Mouse (Mus musculus): ENCODE measurements around the gene Ifitm2.

The Ifitm2 gene

DNA sequence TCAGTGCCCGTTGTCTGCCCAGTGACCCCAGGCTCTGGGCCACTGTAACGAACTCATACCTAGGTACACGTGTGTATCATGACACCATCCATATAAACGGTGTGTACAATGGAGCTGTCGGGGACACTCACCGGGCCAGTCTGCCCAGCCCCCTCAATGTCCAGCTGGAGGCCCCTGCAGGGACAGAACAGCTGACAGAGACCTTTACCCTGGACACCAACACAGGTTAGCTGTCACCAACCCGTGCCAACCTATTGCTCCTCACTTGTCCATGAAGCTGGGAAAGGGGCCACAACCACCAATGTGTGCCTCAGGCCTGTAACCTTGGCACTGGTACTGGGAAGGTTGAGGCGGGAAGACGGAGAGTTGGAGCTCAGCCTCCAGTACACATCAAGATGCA lies 13.4 kb downstream of the Ifitm2 start:
- no peak for DNase-seq

DNA sequence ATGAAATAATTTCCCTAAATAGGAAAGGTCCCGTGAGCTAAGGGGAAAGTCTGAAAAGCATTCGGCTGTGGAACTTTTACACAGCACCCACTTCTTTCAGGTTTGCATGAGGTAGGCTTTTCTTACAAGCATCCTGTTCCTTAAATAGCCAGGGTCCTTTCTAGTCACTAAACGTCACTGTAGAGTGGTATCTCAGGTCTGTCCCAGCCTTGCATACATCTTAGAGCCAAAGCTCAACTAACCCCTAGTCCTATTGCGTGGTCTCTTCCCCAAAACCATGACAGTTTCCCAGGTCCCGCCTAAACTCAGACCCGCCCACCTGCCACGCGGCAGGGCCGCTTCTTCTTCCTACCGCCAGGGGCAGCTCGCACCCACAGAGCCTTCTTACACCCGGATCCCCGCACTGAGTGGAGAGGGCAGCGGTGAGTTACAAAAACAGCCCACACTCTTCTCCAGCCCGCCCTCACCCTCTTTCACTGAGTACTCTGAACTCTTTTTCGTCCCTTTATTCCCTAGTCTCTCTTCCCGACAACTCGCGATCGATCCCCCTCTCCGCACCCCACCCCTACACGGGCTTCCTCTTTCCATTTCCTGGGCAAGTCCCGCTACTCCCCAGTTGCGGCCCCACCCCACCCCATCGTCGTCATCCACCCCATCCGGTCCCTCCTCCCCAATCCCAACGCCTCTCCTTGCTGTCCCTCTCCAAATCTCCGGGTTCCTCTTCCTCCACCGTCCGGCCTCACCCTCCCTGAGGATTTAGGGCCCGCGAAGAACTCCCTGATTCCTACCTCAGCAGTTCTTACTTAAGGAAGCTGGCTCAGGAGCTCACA lies 14.3 kb downstream of the Ifitm2 start, which contains the start of gene Pgghg:
Pgghg (plus strand) TSS at position 170 of the 830 bp plus-strand sequence.
- peak; percentile 56 to 58 for DNase-seq

DNA sequence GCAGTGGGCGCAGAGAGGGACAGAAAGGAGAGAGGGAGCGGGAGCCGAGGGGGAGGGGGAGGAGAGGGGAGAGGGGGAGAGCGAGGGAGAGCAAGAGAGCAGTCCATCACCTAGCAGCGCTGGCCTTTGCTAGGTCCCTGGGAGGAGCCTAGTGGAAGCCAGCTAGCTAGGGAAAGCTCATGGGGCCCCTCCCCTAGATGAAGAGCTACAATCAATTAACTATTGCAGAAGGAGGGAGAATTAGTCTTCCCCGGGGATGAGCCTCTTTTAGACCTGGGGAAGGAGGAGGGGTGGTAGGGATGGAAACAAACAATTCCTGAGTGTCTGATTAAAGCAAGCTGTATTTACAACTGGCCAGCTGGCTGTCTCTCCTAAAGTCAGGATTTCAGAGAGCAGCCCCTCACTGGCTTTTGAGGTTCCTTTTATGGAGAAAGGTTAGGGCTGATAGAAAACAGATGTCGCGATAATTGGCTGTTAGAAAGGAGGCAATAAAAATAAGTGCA lies 16.1 kb downstream of the Ifitm2 start:
- no peak for DNase-seq

DNA sequence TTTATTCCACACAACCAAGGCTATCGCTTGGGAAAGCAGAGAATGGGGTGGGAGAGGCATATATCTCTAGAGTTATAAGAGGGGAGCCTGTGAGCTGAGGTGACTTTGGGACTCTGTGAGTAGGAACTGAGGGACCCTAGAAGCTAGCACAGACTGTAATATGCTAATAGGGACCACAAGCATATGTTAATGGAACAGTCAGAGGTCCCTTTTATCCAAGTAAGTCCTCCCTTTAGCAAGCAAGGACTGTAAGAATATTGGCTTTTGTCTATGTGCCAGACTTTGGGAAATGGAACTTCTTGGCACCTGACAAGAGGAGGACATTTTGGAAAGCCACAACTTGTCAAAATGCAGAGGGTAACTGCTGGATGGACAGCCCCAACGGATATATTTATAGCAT lies 16.9 kb downstream of the Ifitm2 start:
- no peak for DNase-seq

DNA sequence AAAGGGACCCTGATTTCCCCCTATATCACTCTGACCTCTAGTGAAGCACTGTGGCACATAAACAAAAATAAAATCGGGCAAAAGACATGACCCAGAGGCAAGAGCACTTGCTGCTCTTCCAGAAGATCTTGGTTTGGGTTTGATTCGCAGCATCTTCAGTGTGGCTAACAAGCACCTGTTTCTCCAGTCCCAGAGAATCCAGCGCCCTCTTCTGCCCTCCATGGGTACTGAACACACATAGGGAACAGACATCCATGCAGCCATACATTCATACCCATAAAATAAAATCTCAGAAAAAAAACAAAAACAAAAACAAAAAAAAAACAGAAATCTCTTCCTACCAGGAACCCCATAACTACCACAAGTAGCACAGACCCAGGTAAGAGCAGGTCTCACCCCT lies 17.4 kb downstream of the Ifitm2 start:
- no peak for DNase-seq

DNA sequence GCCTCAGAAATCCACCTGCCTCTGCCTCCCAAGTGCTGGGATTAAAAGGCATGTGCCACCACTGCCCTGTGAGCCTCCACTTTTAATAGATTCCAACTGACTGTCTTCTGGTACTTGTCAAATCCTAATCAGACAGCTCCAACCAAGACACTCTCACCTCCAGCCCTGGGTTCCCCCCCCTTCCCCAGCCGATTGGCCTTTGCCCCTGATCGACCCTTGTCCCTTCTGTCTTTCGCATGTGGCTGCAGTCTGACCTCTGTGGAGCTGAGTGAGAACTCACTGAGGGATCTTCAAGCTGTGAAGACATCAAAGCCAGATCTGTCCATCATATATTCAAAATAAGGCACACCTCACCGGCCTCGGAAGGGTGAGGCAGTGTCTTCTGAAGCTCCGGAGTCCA lies 28.6 kb downstream of the Ifitm2 start:
- no peak for DNase-seq

DNA sequence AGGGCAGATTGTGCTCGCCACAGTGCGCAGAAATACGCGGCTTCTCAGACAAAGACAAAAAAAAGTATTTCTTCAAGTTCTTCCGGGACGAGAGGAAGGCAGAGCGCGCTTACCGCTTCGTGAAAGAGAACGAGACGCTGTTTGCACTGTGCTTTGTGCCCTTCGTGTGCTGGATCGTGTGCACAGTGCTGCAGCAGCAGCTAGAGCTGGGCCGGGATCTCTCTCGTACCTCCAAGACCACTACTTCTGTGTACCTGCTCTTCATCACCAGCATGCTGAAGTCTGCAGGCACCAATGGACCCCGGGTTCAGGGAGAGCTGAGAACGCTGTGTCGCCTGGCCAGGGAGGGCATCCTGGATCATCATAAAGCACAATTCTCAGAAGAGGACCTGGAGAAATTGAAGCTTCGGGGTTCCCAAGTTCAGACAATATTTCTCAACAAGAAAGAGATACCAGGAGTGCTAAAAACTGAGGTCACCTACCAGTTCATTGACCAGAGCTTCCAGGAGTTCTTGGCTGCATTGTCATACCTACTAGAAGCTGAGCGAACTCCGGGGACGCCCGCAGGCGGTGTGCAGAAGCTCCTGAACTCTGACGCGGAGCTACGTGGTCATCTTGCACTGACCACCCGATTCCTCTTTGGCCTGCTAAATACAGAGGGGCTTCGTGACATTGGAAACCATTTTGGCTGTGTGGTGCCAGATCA lies 32.6 kb downstream of the Ifitm2 start:
- DNase-seq = no peak

DNA sequence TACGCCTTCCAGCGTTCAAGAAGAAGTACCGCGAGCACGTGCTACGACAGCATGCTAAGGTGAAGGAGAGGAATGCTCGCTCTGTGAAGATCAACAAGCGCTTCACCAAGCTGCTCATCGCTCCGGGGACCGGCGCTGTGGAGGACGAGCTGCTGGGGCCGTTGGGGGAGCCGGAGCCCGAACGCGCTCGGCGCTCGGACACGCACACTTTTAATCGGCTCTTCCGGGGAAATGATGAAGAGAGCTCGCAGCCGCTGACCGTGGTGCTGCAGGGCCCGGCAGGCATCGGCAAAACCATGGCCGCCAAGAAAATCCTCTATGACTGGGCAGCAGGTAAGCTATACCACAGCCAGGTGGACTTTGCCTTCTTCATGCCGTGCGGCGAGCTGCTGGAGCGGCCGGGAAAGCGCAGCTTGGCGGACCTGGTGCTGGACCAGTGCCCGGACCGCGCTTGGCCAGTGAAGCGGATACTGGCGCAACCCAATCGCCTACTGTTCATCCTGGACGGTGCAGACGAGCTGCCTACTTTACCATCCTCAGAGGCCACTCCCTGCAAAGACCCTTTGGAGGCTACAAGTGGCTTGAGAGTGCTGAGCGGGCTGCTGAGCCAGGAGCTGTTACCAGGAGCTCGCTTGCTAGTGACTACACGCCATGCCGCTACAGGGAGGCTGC lies 33.3 kb downstream of the Ifitm2 start:
- peak; percentile 85 to 88 for DNase-seq

DNA sequence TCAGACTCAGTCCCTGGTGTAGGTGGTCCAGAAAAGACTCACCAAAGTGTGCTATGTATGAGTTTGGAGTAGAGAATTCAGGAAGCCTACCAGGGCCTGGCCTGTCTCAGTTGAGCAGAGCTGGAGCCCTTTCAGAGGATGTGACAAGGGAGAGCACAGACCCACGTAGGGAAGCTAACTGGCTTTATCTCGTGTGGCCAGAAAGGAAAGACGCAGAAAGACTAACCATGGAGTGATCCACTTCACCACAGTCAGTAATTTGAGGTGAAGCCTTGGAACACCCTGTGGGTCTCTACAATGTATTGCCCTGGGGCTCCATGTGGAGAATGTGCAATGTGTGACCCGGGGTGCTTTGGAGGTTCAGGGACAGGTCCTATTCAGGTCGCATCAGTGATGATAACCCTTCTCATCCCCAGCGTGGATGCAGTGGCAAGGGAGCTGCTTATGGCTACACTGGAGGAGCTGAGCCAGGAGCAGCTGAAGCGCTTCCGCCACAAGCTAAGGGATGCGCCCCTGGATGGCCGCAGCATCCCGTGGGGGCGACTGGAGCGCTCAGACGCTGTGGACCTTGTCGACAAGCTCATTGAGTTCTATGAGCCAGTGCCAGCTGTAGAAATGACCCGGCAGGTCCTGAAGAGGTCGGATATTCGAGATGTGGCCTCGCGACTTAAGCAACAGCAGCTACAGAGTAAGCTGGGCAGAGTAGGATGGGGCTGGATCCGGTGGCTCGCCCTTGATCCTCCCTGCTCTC lies 34.4 kb downstream of the Ifitm2 start:
- no peak for DNase-seq

DNA sequence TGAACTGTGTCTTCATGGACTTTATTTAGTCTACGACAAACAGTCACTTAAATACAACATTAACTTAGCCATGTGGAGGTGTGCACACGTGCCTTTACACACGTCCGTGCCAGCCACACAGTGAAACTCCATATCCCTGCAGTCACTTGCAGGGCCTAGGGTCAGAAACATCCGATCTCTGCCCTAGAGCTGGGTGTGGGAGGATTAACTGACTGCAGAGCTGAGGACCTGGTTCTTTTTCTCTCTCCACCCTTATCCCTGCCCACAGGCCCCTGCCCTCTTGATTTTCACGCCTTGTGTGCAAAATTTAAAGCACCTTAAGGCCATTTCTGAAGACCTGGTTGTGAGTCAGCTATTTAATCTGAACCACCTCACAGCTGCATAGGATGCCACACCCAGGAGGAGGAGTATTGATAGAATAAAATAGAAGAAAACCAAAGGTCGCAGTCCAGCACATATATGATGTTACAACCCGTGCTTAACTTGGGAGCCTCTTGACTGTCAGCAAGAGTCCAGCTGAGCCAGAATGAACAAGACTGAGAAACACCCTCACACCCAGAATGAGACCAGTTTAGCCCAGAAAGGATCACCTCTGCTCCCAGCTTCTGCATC lies 35.3 kb downstream of the Ifitm2 start, which contains the start of gene Nlrp6:
Nlrp6 (plus strand) TSS at position 485 of the 612 bp plus-strand sequence.
- DNase-seq = no peak

DNA sequence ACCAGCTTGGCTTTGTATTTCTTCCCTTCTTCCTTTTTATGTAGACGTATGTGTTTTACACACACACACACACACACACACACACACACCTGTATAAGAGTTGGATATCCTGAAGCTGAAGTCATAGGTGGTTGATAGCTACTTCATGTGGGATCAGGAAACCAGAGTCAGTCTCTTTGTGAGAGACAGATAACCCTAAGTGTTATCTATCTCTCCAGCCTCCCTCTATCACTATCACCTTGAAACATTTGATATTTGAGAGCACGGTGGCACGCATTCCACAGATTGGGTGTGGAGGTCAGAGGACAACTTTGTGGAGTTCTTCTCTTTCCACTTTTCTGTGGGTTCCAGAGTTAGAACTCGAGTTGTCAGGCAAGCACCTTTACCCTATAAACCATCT lies 35.9 kb downstream of the Ifitm2 start:
- no peak for DNase-seq

DNA sequence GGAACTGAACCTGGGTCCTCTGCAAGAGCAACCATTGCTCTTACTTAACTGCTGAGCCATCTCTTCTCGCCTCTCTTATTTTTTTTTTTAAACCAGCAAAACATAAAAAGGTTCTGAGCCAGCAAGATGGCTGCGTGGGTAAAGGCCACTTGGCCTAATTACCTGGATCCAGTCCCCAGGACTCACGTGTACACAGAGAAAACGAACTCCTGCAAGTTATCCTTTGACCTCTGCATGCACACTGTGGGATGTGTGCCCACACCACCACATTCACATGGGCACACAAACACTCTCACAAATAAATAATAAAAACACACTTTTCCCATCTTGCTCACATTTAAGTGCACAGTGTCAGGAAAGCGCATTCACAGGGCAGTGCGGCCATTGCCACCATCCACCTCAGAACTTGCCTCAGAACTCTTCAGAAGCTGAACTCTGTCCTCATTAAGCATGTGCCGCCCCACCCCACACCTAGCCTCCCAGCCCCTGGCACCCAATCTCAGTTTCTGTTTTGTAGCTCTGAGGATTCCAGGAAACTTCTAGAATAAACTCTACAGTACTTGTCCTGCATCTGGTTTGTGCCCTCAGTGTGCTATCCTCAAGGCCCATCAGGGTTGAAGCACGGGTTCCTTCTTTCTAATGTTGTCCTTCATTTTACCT lies 41.6 kb downstream of the Ifitm2 start:
- no peak for DNase-seq

DNA sequence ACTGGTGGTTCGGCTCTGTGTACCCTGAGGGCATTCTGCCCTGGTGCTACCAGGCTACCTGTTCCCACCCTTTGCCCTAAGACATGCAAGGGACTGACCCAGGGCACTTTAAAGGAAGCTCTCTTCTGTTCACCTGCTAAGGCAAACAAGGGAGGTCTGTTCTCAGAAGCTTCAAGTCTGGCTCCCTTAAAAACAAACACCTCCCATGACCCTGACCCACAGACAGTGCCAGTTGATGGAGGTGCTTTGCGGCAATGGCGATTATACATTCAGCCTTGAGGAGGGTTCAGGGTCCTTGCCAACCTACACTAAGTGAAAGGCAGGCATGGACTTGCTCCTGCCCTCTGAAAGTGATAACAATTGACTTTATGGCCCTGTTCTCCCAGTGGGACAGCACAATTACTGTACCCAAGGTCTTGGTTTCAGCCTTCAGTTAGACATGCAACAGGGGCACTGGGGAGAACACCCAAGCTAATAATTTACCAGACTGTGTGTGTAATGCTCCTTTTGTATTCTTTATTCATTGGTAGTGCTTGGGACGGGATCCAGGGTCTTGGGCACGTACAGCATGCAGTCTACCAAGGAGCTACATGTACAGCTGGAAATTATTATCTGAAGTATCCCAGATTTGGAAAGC lies 42.8 kb downstream of the Ifitm2 start:
- no peak for DNase-seq

DNA sequence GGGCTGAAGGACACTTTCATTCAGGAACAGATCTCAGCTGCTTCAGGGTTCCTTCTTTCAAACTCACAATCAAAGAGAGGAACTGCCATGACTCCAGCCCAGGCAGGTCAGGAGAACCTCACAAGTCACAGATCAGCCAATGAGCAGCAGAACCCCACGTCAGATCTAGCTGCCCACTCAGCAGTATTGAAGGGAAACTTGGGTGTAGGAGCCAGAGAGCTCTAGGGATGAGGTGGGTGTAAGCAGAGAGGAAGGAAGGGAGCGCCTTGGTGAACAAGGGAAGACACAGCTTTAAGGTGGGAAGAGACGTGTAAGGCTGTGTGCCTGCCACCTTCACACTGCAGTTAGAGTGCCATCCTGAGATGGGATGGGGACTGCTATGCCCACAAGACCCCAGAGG lies 43.5 kb downstream of the Ifitm2 start:
- no peak for DNase-seq

DNA sequence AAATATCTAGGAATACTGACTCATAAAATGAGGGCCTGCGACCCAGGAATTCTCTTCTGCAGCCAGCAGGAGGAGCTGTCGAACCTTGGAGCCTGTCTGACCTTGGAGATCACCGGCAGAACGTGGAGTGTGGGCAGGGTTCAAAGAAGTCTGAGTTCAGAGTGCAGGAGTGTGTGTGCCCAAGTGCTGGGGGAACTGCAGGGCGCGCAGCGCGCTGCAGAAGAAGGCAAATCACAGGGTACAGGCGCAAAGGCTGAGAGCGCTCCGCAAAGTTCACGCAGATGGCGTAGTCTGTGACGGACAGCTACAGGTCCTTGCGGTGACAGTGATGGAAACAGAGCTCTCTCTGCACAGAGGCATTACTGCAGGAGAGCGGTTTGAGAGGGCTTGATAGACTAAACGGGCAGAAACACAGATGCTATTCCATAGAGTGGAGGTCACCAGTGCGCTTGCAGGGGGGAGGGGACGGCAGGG lies 47.1 kb downstream of the Ifitm2 start:
- peak; percentile 73 to 79 for DNase-seq

DNA sequence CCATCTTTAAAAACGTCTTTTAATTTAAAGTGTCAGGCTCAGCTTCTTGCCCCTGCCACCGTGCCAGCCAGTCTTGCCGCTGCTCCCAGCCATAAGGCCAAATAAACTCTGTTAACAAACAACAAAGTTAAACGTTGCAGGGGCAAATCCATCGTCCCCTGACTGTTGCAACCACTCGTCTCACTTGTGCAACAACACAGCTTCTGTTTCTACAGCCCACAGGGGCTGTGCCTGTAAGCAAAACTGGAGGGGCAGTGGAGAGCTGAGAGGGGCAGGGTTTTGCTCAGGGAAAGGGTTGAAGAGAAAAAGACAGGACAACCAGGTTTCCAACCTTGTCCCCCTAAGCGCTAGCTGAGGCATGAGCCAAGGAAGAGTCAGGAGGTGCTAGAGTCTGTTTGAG lies 47.6 kb downstream of the Ifitm2 start:
- no peak for DNase-seq

DNA sequence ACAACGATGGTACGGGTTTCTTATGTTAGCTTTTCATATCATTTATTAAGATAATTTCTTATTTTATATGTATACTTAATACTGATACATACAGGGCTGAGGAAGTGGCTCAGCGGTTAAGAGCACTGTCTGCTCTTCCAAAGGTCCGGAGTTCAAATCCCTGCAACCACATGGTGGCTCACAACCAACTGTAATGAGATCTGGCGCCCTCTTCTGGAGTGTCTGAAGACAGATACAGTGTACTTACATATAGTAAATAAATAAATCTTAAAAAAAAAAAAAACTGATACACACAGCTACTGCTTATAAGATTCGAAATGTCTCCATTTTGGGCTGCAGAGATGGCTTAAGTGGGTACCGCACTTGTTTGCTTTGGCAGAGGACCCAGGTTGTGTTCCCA lies 48.1 kb downstream of the Ifitm2 start:
- no peak for DNase-seq

DNA sequence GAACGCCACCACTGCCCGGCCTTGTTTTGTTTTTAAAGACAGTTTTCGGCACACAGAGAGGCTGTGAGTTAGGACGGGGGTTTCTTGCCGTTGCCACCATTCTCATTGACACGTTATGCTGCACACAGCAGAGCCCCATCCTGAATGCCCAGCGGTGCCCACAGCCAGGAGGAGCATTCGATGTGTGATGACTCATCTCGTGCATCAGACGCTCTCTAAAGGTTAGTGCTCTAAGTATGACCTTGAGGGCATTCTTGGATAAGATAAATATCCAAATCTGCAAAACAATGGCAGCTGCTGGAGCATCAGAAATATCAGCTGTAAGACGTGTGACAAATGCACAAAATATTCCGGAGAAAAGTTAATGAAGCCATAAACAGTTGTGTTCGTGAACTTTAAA lies 48.7 kb downstream of the Ifitm2 start:
- no peak for DNase-seq

DNA sequence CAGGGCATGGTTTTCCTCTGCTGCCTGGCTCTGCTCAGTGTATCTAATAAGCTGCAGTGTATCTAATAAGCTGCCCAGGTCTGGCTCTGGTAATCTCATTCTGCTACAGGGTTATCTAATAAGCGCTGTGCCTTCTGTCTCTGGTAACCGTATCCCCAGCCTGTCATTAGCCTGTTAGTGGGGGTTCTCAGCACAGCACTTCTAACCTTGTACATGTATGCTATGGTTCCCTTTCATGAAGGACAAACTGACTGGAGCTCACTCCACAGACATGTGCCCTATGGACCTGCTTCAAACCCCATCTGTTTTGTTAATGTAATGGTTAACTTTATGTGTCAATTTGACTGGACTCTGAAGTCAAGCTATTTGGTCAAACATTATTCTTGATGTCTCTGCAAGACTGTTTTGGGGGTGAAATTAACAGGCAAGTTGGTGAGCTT lies 50.1 kb downstream of the Ifitm2 start:
- no peak for DNase-seq

Measured in cerebellum, postnatal 36 days (tissue).